Mouse (Mus musculus): ENCODE results near the gene Hoxb6. TPM values are rescaled to one million over a fixed set of nuclear protein-coding genes. Genes with fewer than 3 reads are reported as not detected.
A peak's percentile ranks its signal among the peaks of the same experiment; 100 is the strongest.

The Hoxb6 gene
- total and polyA plus RNA-seq, 3 experiments = 0.53 to 1.1 TPM; not detected in 1

DNA sequence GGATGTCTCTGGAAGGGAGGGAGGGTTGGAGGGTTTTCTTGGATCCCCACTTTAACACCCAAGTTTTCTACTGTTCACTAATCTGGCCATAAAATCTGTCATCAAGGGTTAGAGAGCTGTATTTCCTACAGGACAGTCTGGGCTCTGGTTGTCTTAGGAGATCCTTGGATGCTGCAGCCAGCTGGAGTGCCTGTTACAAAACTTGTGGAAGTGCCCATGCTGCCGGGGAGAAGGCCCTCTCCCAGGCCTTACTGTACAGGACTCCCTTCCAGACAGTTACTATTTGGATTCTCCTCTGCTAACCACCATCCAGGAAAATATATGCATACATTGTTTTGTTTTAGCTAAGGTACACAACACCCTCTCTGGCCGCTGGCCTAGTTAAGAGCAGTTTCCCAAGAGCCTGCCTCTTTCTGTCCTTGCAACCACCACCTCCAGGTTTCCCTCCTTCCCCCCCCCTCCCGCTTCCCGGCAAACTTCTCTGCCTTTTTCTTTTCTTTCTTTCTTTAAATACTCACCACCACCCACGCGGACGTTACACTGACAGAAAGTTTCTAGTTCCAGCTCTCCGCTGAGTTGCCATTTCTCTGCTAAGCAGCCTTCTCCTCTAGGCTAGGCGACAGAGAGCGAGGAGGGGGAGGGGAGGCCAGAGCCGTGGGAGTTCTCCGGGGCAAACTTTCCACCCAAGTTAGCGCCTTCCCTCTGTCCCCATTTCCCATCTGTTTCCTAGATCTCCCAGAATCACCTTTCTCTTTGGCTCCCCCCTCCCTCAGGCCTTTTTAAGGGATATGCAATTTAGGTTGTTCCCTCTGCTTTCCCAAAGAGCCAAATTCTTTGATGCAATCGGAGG is 57.4 kb downstream of the Hoxb6 start:
- Histone ChIP-seq H3K27me3 (replicated peaks) (peaks cover 28% of the 10 kb centered on the region), H3K9ac (ENCODE audit: insufficient read depth, low read depth) (no peak overlapping the region), H3K4me1 (ENCODE audit: control insufficient read depth in 1 of 2, insufficient read depth in 2 of 2) (peaks cover 0 to 12% of the 10 kb centered on the region in 2 experiments; a peak in 2 of 4 replicates), H3K4me3 (replicated peaks in 1 of 3; ENCODE audit: low read depth in 2 of 3, low read length in 2 of 3, poor library complexity in 1 of 3) (no peak overlapping the region), H3K4me2 (ENCODE audit: insufficient read depth, low read depth, poor library complexity, severe bottlenecking) (no peak overlapping the region), H3K79me2 (replicated peaks; ENCODE audit: control insufficient read depth, extremely low read depth, insufficient read depth, poor library complexity, severe bottlenecking) (no peaks in the 10 kb centered on the region), H3K27ac (ENCODE audit: insufficient read depth, low read depth) (no peak overlapping the region), H3K9me3 (replicated peaks; ENCODE audit: low read length) (peaks cover 12% of the 10 kb centered on the region), H3K36me3 (replicated peaks in 1 of 2; ENCODE audit: control insufficient read depth in 1 of 2, insufficient read depth in 1 of 2, low read length in 1 of 2) (peaks cover 0 to 7% of the 10 kb centered on the region in 2 experiments)
- DNase-seq (ENCODE audit: extremely low read depth) = no peak
- in situ Hi-C loops (cut with MboI; ENCODE audit: low pct_ligation_motif_present, low pct_unique_long_range_greater_than_20kb, low sequenced_read_pairs) = no loop called here
- TF ChIP-seq E2F4 (IDR thresholded peaks at IDR 0.05; ENCODE audit: insufficient replicate concordance, low read depth, low read length) (no peak), NELFE (IDR thresholded peaks at IDR 0.05; ENCODE audit: low read depth, low read length) (no peak)
- dilution Hi-C loops (cut with MboI; ENCODE audit: extremely low pct_ligation_motif_present, extremely low pct_unique_long_range_greater_than_20kb, low sequenced_read_pairs) = no loop called here

DNA sequence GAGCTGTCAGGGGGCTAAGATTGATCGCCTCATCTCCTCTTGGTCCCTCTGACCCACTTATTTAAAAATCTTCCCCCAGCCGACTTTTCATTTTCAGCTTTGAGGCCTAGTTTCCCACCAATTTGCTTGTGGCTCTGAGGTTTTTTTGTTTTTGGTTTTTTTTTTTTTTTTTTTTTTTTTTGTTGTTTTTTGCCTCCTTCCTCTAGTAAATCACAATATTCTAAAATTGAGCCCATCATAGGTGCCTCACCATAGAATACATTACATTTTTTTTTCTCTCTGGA is 58.0 kb downstream of the Hoxb6 start, which contains the start of gene Hoxb2:
Gene Hoxb2 (plus strand): TSS at position 185 of the 284 bp plus-strand sequence.
- H3K27ac ChIP-seq (ENCODE audit: insufficient read depth, low read depth) = no peak within 1 kb of the TSS
- H3K9ac ChIP-seq (ENCODE audit: insufficient read depth, low read depth) = no peak within 1 kb of the TSS
- H3K4me3 ChIP-seq (replicated peaks in 1 of 3; ENCODE audit: low read depth in 2 of 3, low read length in 2 of 3, poor library complexity in 1 of 3) = no peak within 1 kb of the TSS
- no peak for DNase-seq (ENCODE audit: extremely low read depth)
- in situ Hi-C loops (cut with MboI; ENCODE audit: low pct_ligation_motif_present, low pct_unique_long_range_greater_than_20kb, low sequenced_read_pairs) (no loop called here), dilution Hi-C loops (cut with MboI; ENCODE audit: extremely low pct_ligation_motif_present, extremely low pct_unique_long_range_greater_than_20kb, low sequenced_read_pairs) (no loop called here)
- no peak within 1 kb of the TSS for H3K4me2 ChIP-seq (ENCODE audit: insufficient read depth, low read depth, poor library complexity, severe bottlenecking)
- peaks cover 12% of the 10 kb centered on the region for H3K9me3 ChIP-seq (replicated peaks; ENCODE audit: low read length)
- H3K36me3 ChIP-seq (replicated peaks in 1 of 2; ENCODE audit: control insufficient read depth in 1 of 2, insufficient read depth in 1 of 2, low read length in 1 of 2) = peaks cover 0 to 7% of the 10 kb centered on the region in 2 experiments
- no peaks in the 10 kb centered on the region for H3K79me2 ChIP-seq (replicated peaks; ENCODE audit: control insufficient read depth, extremely low read depth, insufficient read depth, poor library complexity, severe bottlenecking)
- H3K4me1 ChIP-seq (ENCODE audit: control insufficient read depth in 1 of 2, insufficient read depth in 2 of 2) = peaks cover 0 to 12% of the 10 kb centered on the region in 2 experiments; a peak in 2 of 4 replicates
- peaks cover 32% of the 10 kb centered on the region for H3K27me3 ChIP-seq (replicated peaks)
- no peak for TF ChIP-seq SIN3A (IDR thresholded peaks at IDR 0.05; ENCODE audit: low read length)
- no peak for TF ChIP-seq RAD21 (IDR thresholded peaks at IDR 0.05; ENCODE audit: low read depth, low read length)
- peak; percentile 85 for TF ChIP-seq ZNF384 (IDR thresholded peaks at IDR 0.05; ENCODE audit: low read depth, low read length)

DNA sequence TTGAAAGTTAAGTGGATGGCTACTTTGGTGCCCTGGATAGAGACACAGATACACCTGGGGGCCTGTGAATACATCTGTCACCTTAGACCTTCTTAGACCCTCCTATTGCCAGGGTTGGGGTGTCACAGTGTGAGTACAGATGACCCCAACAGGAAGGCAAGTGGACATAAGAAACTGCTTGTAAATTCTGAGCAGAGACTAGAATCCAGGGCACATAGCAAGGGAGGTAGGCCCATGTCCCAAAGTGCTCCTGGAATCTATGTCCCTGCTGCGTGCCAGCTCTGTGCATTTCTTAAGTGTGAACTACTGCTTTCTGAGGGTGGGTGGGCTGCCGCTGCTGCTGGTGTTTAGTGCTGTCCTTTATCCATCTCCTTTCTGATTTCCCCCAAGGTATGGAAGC is 58.5 kb downstream of the Hoxb6 start:
- no peak overlapping the region for H3K4me2 ChIP-seq (ENCODE audit: insufficient read depth, low read depth, poor library complexity, severe bottlenecking)
- dilution Hi-C loops (cut with MboI; ENCODE audit: extremely low pct_ligation_motif_present, extremely low pct_unique_long_range_greater_than_20kb, low sequenced_read_pairs) = no loop called here

More for the DNA sequence above, 58.5 kb downstream of the Hoxb6 start:
- no peak for DNase-seq (ENCODE audit: extremely low read depth)
- Histone ChIP-seq H3K4me1 (ENCODE audit: control insufficient read depth in 1 of 2, insufficient read depth in 2 of 2) (peaks cover 0 to 12% of the 10 kb centered on the region in 2 experiments; a peak in 2 of 4 replicates), H3K27me3 (replicated peaks) (peaks cover 34% of the 10 kb centered on the region), H3K9ac (ENCODE audit: insufficient read depth, low read depth) (no peak overlapping the region), H3K36me3 (replicated peaks in 1 of 2; ENCODE audit: control insufficient read depth in 1 of 2, insufficient read depth in 1 of 2, low read length in 1 of 2) (peaks cover 0 to 4% of the 10 kb centered on the region in 2 experiments), H3K9me3 (replicated peaks; ENCODE audit: low read length) (peaks cover 9% of the 10 kb centered on the region), H3K4me3 (replicated peaks in 1 of 3; ENCODE audit: low read depth in 2 of 3, low read length in 2 of 3, poor library complexity in 1 of 3) (no peak overlapping the region), H3K27ac (ENCODE audit: insufficient read depth, low read depth) (no peak overlapping the region), H3K79me2 (replicated peaks; ENCODE audit: control insufficient read depth, extremely low read depth, insufficient read depth, poor library complexity, severe bottlenecking) (no peaks in the 10 kb centered on the region)
- in situ Hi-C loops (cut with MboI; ENCODE audit: low pct_ligation_motif_present, low pct_unique_long_range_greater_than_20kb, low sequenced_read_pairs) = no loop called here
- TF ChIP-seq ZMIZ1 (IDR thresholded peaks at IDR 0.05; ENCODE audit: low read depth, low read length) (no peak), UBTF (IDR thresholded peaks at IDR 0.05; ENCODE audit: low read depth, low read length) (no peak), MAX (IDR thresholded peaks at IDR 0.05; ENCODE audit: low read length) (no peak), NELFE (IDR thresholded peaks at IDR 0.05; ENCODE audit: low read depth, low read length) (no peak), MAFK (IDR thresholded peaks at IDR 0.05; ENCODE audit: insufficient replicate concordance, low read length) (no peak), TBP (conservative IDR thresholded peaks at IDR 0.05; ENCODE audit: low read depth, low read length) (no peak), RCOR1 (conservative IDR thresholded peaks at IDR 0.05; ENCODE audit: low read depth, low read length) (no peak), POLR2AphosphoS2 (IDR thresholded peaks at IDR 0.05; ENCODE audit: low read depth, low read length) (no peak), ZNF384 (IDR thresholded peaks at IDR 0.05; ENCODE audit: low read depth, low read length) (no peak)

Other genes starting within 250 kb of the Hoxb6 start
- 51.3 and 60.4 TPM in 2 replicates for gene Ube2z, start 227.1 kb upstream of the Hoxb6 start, total RNA-seq (2012; rRNA removed)
- 62.1 and 64.2 TPM in 2 replicates for gene Ube2z, start 227.1 kb upstream of the Hoxb6 start, total RNA-seq (2014; rRNA removed)
- gene Ube2z, start 227.1 kb upstream of the Hoxb6 start, polyA plus RNA-seq (2012; ENCODE audit: insufficient read length, low read depth) = 66.0 and 67.8 TPM in 2 replicates
- 851 and 995 TPM in 2 replicates for gene Atp5g1, start 216.8 kb upstream of the Hoxb6 start, total RNA-seq (2012; rRNA removed)
- gene Atp5g1, start 216.8 kb upstream of the Hoxb6 start, total RNA-seq (2014; rRNA removed) = 669 and 778 TPM in 2 replicates
- gene Atp5g1, start 216.8 kb upstream of the Hoxb6 start, polyA plus RNA-seq (2012; ENCODE audit: insufficient read length, low read depth) = 788 and 969 TPM in 2 replicates
- not detected in 2 replicates for gene Calcoco2, start 180.5 kb upstream of the Hoxb6 start, total RNA-seq (2012; rRNA removed)
- not detected in 2 replicates for gene Calcoco2, start 180.5 kb upstream of the Hoxb6 start, total RNA-seq (2014; rRNA removed)
- not detected in 2 replicates for gene Calcoco2, start 180.5 kb upstream of the Hoxb6 start, polyA plus RNA-seq (2012; ENCODE audit: insufficient read length, low read depth)
- not detected in 2 replicates for gene Ttll6, start 158.7 kb upstream of the Hoxb6 start, total RNA-seq (2012; rRNA removed)
- not detected in 2 replicates for gene Ttll6, start 158.7 kb upstream of the Hoxb6 start, total RNA-seq (2014; rRNA removed)
- 0.09 TPM in 1 of 2 replicates, not detected in the other for gene Ttll6, start 158.7 kb upstream of the Hoxb6 start, polyA plus RNA-seq (2012; ENCODE audit: insufficient read length, low read depth)
- gene Hoxb13, start 98.2 kb upstream of the Hoxb6 start, total RNA-seq (2012; rRNA removed) = 0.08 TPM in 2 replicates
- gene Hoxb13, start 98.2 kb upstream of the Hoxb6 start, total RNA-seq (2014; rRNA removed) = not detected in 2 replicates
- 0.15 TPM in 1 of 2 replicates, not detected in the other for gene Hoxb13, start 98.2 kb upstream of the Hoxb6 start, polyA plus RNA-seq (2012; ENCODE audit: insufficient read length, low read depth)
- not detected in 2 replicates for gene Hoxb9, start 21.0 kb upstream of the Hoxb6 start, total RNA-seq (2012; rRNA removed)
- gene Hoxb9, start 21.0 kb upstream of the Hoxb6 start, total RNA-seq (2014; rRNA removed) = not detected in 2 replicates
- not detected in 2 replicates for gene Hoxb9, start 21.0 kb upstream of the Hoxb6 start, polyA plus RNA-seq (2012; ENCODE audit: insufficient read length, low read depth)
- not detected in 2 replicates for gene Hoxb8, start 10.6 kb upstream of the Hoxb6 start, total RNA-seq (2012; rRNA removed)
- gene Hoxb8, start 10.6 kb upstream of the Hoxb6 start, total RNA-seq (2014; rRNA removed) = not detected in 2 replicates
- not detected in 2 replicates for gene Hoxb8, start 10.6 kb upstream of the Hoxb6 start, polyA plus RNA-seq (2012; ENCODE audit: insufficient read length, low read depth)
- gene Hoxb7, start 5.9 kb upstream of the Hoxb6 start, total RNA-seq (2012; rRNA removed) = not detected in 2 replicates
- not detected in 2 replicates for gene Hoxb7, start 5.9 kb upstream of the Hoxb6 start, total RNA-seq (2014; rRNA removed)
- not detected in 2 replicates for gene Hoxb7, start 5.9 kb upstream of the Hoxb6 start, polyA plus RNA-seq (2012; ENCODE audit: insufficient read length, low read depth)
- gene Hoxb5, start 10.9 kb downstream of the Hoxb6 start, total RNA-seq (2012; rRNA removed) = 0.04 and 0.08 TPM in 2 replicates
- gene Hoxb5, start 10.9 kb downstream of the Hoxb6 start, total RNA-seq (2014; rRNA removed) = not detected in 2 replicates
- 0.13 TPM in 1 of 2 replicates, not detected in the other for gene Hoxb5, start 10.9 kb downstream of the Hoxb6 start, polyA plus RNA-seq (2012; ENCODE audit: insufficient read length, low read depth)
- gene Hoxb4, start 25.8 kb downstream of the Hoxb6 start, total RNA-seq (2012; rRNA removed) = 2.9 and 3.3 TPM in 2 replicates
- gene Hoxb4, start 25.8 kb downstream of the Hoxb6 start, total RNA-seq (2014; rRNA removed) = 2.5 and 2.7 TPM in 2 replicates
- 5.5 and 5.6 TPM in 2 replicates for gene Hoxb4, start 25.8 kb downstream of the Hoxb6 start, polyA plus RNA-seq (2012; ENCODE audit: insufficient read length, low read depth)
- gene Hoxb3, start 30.9 kb downstream of the Hoxb6 start, total RNA-seq (2012; rRNA removed) = 0.08 and 0.21 TPM in 2 replicates
- gene Hoxb3, start 30.9 kb downstream of the Hoxb6 start, total RNA-seq (2014; rRNA removed) = 0.07 TPM in 1 of 2 replicates, not detected in the other
- gene Hoxb3, start 30.9 kb downstream of the Hoxb6 start, polyA plus RNA-seq (2012; ENCODE audit: insufficient read length, low read depth) = 0.29 and 0.59 TPM in 2 replicates
- not detected in 2 replicates for gene Hoxb2, start 58.0 kb downstream of the Hoxb6 start, total RNA-seq (2012; rRNA removed)
- not detected in 2 replicates for gene Hoxb2, start 58.0 kb downstream of the Hoxb6 start, total RNA-seq (2014; rRNA removed)
- not detected in 2 replicates for gene Hoxb2, start 58.0 kb downstream of the Hoxb6 start, polyA plus RNA-seq (2012; ENCODE audit: insufficient read length, low read depth)
- not detected in 2 replicates for gene Hoxb1, start 73.3 kb downstream of the Hoxb6 start, total RNA-seq (2012; rRNA removed)
- not detected in 2 replicates for gene Hoxb1, start 73.3 kb downstream of the Hoxb6 start, total RNA-seq (2014; rRNA removed)
- gene Hoxb1, start 73.3 kb downstream of the Hoxb6 start, polyA plus RNA-seq (2012; ENCODE audit: insufficient read length, low read depth) = not detected in 2 replicates
- gene Skap1, start 172.1 kb downstream of the Hoxb6 start, total RNA-seq (2012; rRNA removed) = not detected in 2 replicates
- gene Skap1, start 172.1 kb downstream of the Hoxb6 start, total RNA-seq (2014; rRNA removed) = not detected in 2 replicates
- not detected in 2 replicates for gene Skap1, start 172.1 kb downstream of the Hoxb6 start, polyA plus RNA-seq (2012; ENCODE audit: insufficient read length, low read depth)